31 mouse cellular contexts compared by ENCODE assay signal in genomic region chr10:70160811-70161210, GRCm38 (mm10). TPM values are rescaled to one million over a fixed set of nuclear protein-coding genes. Genes with fewer than 3 reads are reported as not detected.
"Had no signal": no experiment of that assay in that cellular context is flagged by ENCODE, and none has a peak within 500 bp of the region (broad histone marks: within the 10 kb centered on the region; RNA-seq: fewer than 3 reads in every experiment).

No protein-coding gene starts in this region.

- H3K4me3 ChIP-seq: heart, embryonic 10.5 days; heart, embryonic 12.5 days; hindbrain, embryonic 10.5 days; hindbrain, embryonic 12.5 days; intestine, embryonic 15.5 days; limb, embryonic 10.5 days; limb, embryonic 12.5 days; liver, embryonic 13.5 days; liver, embryonic 15.5 days had no signal

- DNase-seq: gastrocnemius, postnatal 36 days; heart, adult 11 months; heart, postnatal 10 days; heart, postnatal 4 days; kidney, adult 18-20 months; kidney, adult 8-10 months; kidney, postnatal 10 days; kidney, postnatal 25 days; kidney, postnatal 4 days; layer of hippocampus, adult 9-11 months; layer of hippocampus, postnatal 36 days; liver; liver, embryonic 13.5 days; liver, postnatal 0 days had no signal

- H3K9ac ChIP-seq: heart, embryonic 12.5 days; hindbrain, embryonic 12.5 days; hindbrain, embryonic 14.5 days; intestine, embryonic 15.5 days; limb, embryonic 12.5 days; liver, embryonic 13.5 days; liver, embryonic 15.5 days; liver, postnatal 0 days had no signal

- H3K4me1 ChIP-seq: liver, embryonic 13.5 days; liver, embryonic 15.5 days had no signal

- H3K27me3 ChIP-seq: heart, embryonic 12.5 days; hindbrain, embryonic 12.5 days; intestine, embryonic 15.5 days; limb, embryonic 12.5 days; liver, embryonic 13.5 days; liver, embryonic 15.5 days had no signal

- H3K27ac ChIP-seq: heart, embryonic 10.5 days; hindbrain, embryonic 12.5 days; hindbrain, embryonic 14.5 days; intestine, embryonic 15.5 days; limb, embryonic 10.5 days; limb, embryonic 12.5 days; liver, embryonic 13.5 days; liver, embryonic 15.5 days had no signal

RNA-seq across cellular contexts. Expression of gene Mrln, which starts 43.7 kb away (rescaled TPM):
- total RNA-seq: layer of hippocampus, adult 18-20 months; layer of hippocampus, adult 8-10 months; left cerebral cortex, adult 18-20 months; left cerebral cortex, adult 8-10 months; left cerebral cortex, postnatal 14 days; left cerebral cortex, postnatal 36 days had no signal
- polyA plus RNA-seq: inflammation-experienced regulatory T-cells, adult 6 months; intestine, postnatal 0 days had no signal
